Comparison of ENCODE assay signal across 8 mouse cellular contexts in the genomic region with DNA sequence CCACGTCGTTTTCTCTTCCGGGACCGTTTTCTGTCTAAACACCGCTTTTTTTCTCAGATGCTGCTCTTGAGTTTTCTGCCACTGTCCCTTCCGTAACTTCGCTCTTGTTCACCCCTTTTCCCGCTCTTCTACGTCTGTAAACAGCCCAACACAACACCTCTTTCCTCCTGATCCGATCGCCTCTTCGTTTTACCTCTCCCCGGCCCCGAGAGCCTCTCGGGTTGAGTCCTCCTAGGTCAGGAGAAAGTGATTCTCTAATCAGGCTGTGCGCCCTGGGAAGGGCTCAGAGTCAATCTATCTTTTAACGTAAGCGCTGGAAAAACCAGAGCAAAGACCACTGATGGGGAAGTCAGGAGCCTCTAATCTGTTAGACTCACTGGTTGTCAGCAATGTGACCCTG. TPM values are rescaled to one million over a fixed set of nuclear protein-coding genes. Genes with fewer than 3 reads are reported as not detected.
A peak's percentile ranks its signal among the peaks of the same experiment; 100 is the strongest.
DNase-seq lines count a peak whose midpoint lies in the region; ATAC-seq and TF ChIP-seq lines count a peak whose summit lies in the region.

No protein-coding gene starts in this region.

- no peak for ATAC-seq in hindbrain, embryonic 14.5 days (ENCODE audit: low FRiP score)

- H3K4me1 ChIP-seq in testis, adult 2 months (ENCODE audit: control insufficient read depth, insufficient read depth, low read length): no peaks in the 10 kb centered on the region
- peaks cover 28% of the 10 kb centered on the region for H3K4me1 ChIP-seq in hindbrain, embryonic 14.5 days (replicated peaks; ENCODE audit: control insufficient read depth, insufficient read depth, low read length)
- peaks cover 30% of the 10 kb centered on the region for H3K4me1 ChIP-seq in midbrain, embryonic 10.5 days

- H3K9ac ChIP-seq in hindbrain, embryonic 14.5 days: peak overlapping the region; percentile 84

- H3K27ac ChIP-seq in testis, adult 2 months (ENCODE audit: control insufficient read depth, insufficient read depth, low read depth, low read length): peak overlapping the region; percentile 100
- H3K27ac ChIP-seq in hindbrain, embryonic 14.5 days: peak overlapping the region; percentile 94
- peak overlapping the region; percentile 99 for H3K27ac ChIP-seq in midbrain, embryonic 10.5 days (replicated peaks)

- peak; percentile 48 for DNase-seq in adrenal gland, postnatal 14 days
- no peak for DNase-seq in adrenal gland, adult 8-10 months
- DNase-seq in testis, postnatal 14 days (ENCODE audit: low spot score): no peak
- DNase-seq in hindbrain, embryonic 14.5 days (ENCODE audit: low spot score): no peak
- no peak for DNase-seq in midbrain, embryonic 10.5 days (ENCODE audit: low spot score)
- no peak for DNase-seq in frontal cortex, postnatal 10 days (ENCODE audit: low spot score in 2 of 2)
- DNase-seq in frontal cortex, postnatal 14 days (ENCODE audit: low spot score in 2 of 2): no peak

- peaks cover 3% of the 10 kb centered on the region for H3K36me3 ChIP-seq in testis, adult 2 months (ENCODE audit: control insufficient read depth, insufficient read depth, low read length)
- H3K36me3 ChIP-seq in hindbrain, embryonic 14.5 days (replicated peaks; ENCODE audit: control insufficient read depth, insufficient read depth): peaks cover 62% of the 10 kb centered on the region
- peaks cover 66% of the 10 kb centered on the region for H3K36me3 ChIP-seq in midbrain, embryonic 10.5 days

- peak overlapping the region; percentile 100 for H3K4me3 ChIP-seq in testis, adult 2 months (ENCODE audit: control insufficient read depth, low read depth, low read length)
- peak overlapping the region; percentile 80 for H3K4me3 ChIP-seq in hindbrain, embryonic 14.5 days (replicated peaks; ENCODE audit: low read length)
- H3K4me3 ChIP-seq in midbrain, embryonic 10.5 days: peak overlapping the region; percentile 83

- peak overlapping the region; percentile 83 for H3K4me2 ChIP-seq in hindbrain, embryonic 14.5 days (replicated peaks)

- H3K9me3 ChIP-seq in hindbrain, embryonic 14.5 days (ENCODE audit: control insufficient read depth, low read length): no peaks in the 10 kb centered on the region
- H3K9me3 ChIP-seq in midbrain, embryonic 10.5 days (replicated peaks): no peaks in the 10 kb centered on the region

- H3K27me3 ChIP-seq in testis, adult 2 months (ENCODE audit: control insufficient read depth, insufficient read depth, low read length): no peaks in the 10 kb centered on the region
- no peaks in the 10 kb centered on the region for H3K27me3 ChIP-seq in hindbrain, embryonic 14.5 days (ENCODE audit: control insufficient read depth, insufficient read depth, low read length)
- no peaks in the 10 kb centered on the region for H3K27me3 ChIP-seq in midbrain, embryonic 10.5 days (ENCODE audit: low read depth, poor library complexity, severe bottlenecking)

- 2% methylated on average over 18 of the region's 18 CpGs for WGBS in hindbrain, embryonic 14.5 days
- 2% methylated on average over 18 of the region's 18 CpGs for WGBS in midbrain, embryonic 10.5 days

- no peak for TF ChIP-seq POLR2A in testis, adult 2 months (IDR thresholded peaks at IDR 0.05; ENCODE audit: control insufficient read depth, low read depth, low read length)

- no peak for TF ChIP-seq CTCF in testis, adult 2 months (IDR thresholded peaks at IDR 0.05; ENCODE audit: control insufficient read depth, insufficient read depth, insufficient replicate concordance, low read depth, low read length)

RNA-seq across cellular contexts. Expression of a gene that starts 0.4 kb away (rescaled TPM):
- 106 and 112 TPM in 2 replicates for total RNA-seq in adrenal gland, postnatal 14 days (2021)
- total RNA-seq in adrenal gland, adult 8-10 months (2022): 10 to 100 TPM; 93.0 to 98.7 (median 95.5) TPM
- polyA plus RNA-seq in testis, adult 2 months (2012; rRNA removed): 86.5 and 87.0 TPM in 2 replicates
- polyA plus RNA-seq in hindbrain, embryonic 14.5 days (2014; fragmentation: Nextera tagmentation; extraction: Ambion mirVana): 177 and 188 TPM in 2 replicates
- polyA plus RNA-seq in midbrain, embryonic 10.5 days (2016; fragmentation: Nextera tagmentation; extraction: Ambion mirVana): 234 and 244 TPM in 2 replicates

RNA-seq across cellular contexts. Expression of a gene that starts 0.6 kb away (rescaled TPM):
- 101 and 108 TPM in 2 replicates for total RNA-seq in adrenal gland, postnatal 14 days (2021)
- total RNA-seq in adrenal gland, adult 8-10 months (2022): 10 to 100 TPM; 60.2 to 98.3 (median 79.4) TPM
- 31.2 and 31.7 TPM in 2 replicates for polyA plus RNA-seq in testis, adult 2 months (2012; rRNA removed)
- 95.5 and 96.3 TPM in 2 replicates for polyA plus RNA-seq in hindbrain, embryonic 14.5 days (2014; fragmentation: Nextera tagmentation; extraction: Ambion mirVana)
- polyA plus RNA-seq in midbrain, embryonic 10.5 days (2016; fragmentation: Nextera tagmentation; extraction: Ambion mirVana): 128 and 134 TPM in 2 replicates

RNA-seq across cellular contexts. Expression of a gene that starts 26.3 kb away (rescaled TPM):
- total RNA-seq in adrenal gland, postnatal 14 days (2021): 27.0 and 28.3 TPM in 2 replicates
- total RNA-seq in adrenal gland, adult 8-10 months (2022): 10 to 100 TPM; 29.0 to 30.6 (median 29.9) TPM
- polyA plus RNA-seq in testis, adult 2 months (2012; rRNA removed): 19.5 and 22.2 TPM in 2 replicates
- 17.5 and 18.2 TPM in 2 replicates for polyA plus RNA-seq in hindbrain, embryonic 14.5 days (2014; fragmentation: Nextera tagmentation; extraction: Ambion mirVana)
- polyA plus RNA-seq in midbrain, embryonic 10.5 days (2016; fragmentation: Nextera tagmentation; extraction: Ambion mirVana): 18.3 and 22.4 TPM in 2 replicates

RNA-seq across cellular contexts. Expression of a gene that starts 26.4 kb away (rescaled TPM):
- 21.2 and 23.2 TPM in 2 replicates for total RNA-seq in adrenal gland, postnatal 14 days (2021)
- total RNA-seq in adrenal gland, adult 8-10 months (2022): 10 to 100 TPM; 18.7 to 22.3 (median 20.5) TPM
- 23.0 and 25.5 TPM in 2 replicates for polyA plus RNA-seq in testis, adult 2 months (2012; rRNA removed)
- 27.7 and 29.3 TPM in 2 replicates for polyA plus RNA-seq in hindbrain, embryonic 14.5 days (2014; fragmentation: Nextera tagmentation; extraction: Ambion mirVana)
- polyA plus RNA-seq in midbrain, embryonic 10.5 days (2016; fragmentation: Nextera tagmentation; extraction: Ambion mirVana): 83.9 and 85.1 TPM in 2 replicates

RNA-seq across cellular contexts. Expression of a gene that starts 26.6 kb away (rescaled TPM):
- total RNA-seq in adrenal gland, postnatal 14 days (2021): 205 and 257 TPM in 2 replicates
- total RNA-seq in adrenal gland, adult 8-10 months (2022): 100 to 1,000 TPM; 185 to 202 (median 191) TPM
- polyA plus RNA-seq in testis, adult 2 months (2012; rRNA removed): 65.6 and 71.7 TPM in 2 replicates
- 44.2 and 51.8 TPM in 2 replicates for polyA plus RNA-seq in hindbrain, embryonic 14.5 days (2014; fragmentation: Nextera tagmentation; extraction: Ambion mirVana)
- 105 and 109 TPM in 2 replicates for polyA plus RNA-seq in midbrain, embryonic 10.5 days (2016; fragmentation: Nextera tagmentation; extraction: Ambion mirVana)
